Mouse (Mus musculus) telencephalon, adult 2 months (tissue): ENCODE results near the gene Rpl28.

ENCODE experiments used
- DNase-seq: peaks from one replicate; pipeline ENCODE4 v3.0.0-alpha.2; 2011; ENCODE audit warnings: low read depth, low spot score

Gene Rpl28

DNA sequence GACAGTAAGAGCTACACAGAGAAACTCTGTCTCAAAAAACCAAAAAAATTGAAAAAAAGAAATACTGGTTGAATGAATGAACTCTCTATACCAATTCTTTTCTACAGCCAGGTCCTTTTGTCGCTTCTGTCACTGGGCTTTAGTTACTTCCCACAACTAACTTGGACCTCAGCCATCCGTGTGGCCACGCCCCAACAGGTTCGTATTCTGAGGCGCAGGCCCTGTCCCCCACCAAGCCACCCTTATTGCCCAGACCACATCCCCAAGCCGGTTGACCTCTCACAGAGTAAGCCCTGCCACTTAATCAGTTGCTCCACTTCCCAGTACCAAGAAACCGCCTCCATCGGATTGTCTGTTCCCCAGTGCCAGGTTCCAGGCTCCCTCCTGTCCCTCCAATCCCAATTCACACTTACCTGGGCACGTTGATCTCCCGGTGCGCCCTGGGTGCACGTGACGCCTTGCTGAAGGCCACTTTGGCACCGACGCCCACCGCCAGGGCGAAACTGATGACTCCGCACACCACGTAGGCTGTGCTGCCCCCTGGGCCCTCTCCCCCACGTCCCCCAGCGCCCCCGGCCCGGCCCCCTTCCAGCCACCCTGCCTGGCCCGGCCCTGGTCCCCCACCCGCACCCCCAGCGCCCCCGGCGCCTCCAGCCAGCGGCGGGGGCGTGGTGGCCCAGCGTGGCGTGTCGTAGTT, 43.1 kb downstream of the Rpl28 start:
- no peak for DNase-seq

DNA sequence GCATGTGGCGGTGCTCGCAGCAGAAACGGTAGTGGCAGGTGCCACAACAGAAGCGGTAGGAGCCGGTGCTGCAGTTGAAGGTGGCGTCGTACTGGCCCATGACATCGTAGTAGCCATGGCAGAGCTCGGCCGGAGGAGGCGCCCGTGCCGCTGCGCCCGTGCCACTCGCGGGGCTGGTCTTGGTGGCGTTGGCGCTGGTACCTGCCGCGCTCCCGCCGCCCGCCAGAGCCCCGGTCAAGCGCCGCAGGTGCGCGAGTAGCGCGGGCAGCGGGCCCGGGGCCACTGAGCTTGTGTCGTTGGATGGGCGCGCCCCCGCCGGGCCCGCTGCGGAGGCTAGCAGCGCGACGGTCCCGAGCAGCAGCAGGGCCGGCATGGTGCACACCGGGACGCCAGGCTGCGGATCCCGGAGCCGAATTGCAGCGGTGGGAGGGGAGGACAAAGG, 43.7 kb downstream of the Rpl28 start:
- no peak for DNase-seq

DNA sequence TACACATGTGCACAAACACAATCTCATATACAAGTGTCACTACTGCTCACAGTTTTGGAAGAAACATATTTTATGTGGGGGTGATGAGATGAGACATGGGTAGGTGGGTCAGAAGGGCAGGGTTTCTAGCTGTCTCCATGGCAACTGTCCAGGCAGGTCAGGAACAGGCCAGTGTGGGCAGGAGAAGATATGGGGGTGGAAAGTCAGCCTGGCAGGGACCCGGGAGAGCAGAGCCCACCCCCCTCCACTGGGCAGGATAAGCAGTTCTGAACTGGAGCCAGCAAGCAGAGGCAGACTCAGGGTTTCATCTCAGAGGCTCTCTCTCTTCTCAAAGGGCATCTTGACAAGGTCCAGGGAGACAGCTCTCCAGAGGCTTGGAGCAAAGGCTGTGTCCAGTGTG, 45.0 kb downstream of the Rpl28 start:
- no peak for DNase-seq

DNA sequence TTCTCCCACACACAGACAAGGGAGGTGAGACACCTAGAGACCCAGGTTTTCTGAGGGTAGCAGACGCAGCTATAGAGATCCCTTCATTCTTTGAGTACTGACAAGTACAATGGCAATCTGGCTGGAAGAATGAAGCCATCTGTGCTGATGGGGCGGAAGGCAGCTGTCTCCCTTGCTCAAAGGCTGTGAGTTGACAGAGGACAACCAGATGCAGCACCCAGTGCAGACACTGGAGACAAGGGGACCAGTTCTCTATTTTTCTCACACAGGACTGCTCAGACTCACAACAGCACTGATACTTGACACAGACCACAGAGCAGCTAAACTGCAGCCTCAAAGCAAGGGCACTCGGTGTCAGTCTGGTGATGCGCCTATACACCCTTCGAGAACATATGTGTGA, 49.4 kb downstream of the Rpl28 start:
- peak; percentile 44 for DNase-seq

DNA sequence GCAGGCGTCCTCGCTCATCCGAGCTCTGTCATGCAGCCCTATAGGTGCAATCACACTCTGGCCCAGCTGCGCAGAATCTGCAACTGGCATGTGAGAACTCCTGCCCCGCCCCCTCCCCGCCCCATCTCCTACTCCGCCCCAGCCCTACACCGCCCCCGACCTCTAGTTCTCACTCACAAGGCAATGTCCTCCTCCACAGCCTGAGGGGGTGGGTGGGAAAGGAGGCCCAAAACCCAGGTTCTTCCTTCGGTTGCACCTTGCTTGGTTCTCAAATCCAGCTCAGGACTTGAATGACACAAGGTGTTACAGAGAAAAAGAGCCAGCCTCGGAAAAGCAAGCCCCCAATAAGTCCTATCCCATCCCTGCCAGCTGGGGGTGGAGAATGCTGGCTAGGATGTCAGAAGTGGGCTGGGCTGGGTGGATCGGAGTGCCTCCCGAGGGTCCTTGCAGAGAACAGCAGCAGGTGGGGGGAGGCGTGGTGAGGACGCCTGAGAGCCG, 50.0 kb downstream of the Rpl28 start:
- peak; percentile 50 for DNase-seq

DNA sequence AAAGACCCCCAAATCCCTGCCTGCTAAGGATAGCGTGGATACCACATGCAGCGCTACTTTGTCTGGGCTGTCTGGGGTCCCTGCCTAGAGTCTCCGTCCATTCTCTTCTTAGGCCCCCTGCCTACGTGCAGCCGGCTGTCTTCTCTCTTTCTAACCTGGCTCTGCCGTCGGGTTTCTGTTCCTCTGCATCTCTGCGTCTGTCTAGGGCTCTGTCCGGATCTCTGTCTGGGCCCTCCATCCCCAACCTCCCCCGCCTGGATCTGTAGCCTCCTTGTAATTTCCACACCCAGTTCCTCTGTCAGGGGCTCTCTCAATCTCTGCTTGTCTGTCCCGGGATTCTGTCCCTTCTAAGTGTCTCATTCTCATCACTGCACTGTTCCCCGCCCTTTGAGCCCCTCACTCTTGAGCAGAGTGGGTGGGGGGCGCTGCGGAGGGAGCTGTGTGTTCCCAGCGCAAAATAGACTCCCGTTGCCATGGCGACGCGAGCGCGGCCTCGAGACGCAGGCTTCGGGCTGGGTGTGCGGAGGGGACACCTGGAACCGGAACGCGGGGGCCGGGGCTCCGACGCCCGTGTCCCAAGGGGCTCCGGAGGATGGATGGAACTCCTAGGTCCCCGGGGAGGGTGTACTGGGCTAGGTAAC, 51.0 kb downstream of the Rpl28 start:
- peak; percentile 67 for DNase-seq

DNA sequence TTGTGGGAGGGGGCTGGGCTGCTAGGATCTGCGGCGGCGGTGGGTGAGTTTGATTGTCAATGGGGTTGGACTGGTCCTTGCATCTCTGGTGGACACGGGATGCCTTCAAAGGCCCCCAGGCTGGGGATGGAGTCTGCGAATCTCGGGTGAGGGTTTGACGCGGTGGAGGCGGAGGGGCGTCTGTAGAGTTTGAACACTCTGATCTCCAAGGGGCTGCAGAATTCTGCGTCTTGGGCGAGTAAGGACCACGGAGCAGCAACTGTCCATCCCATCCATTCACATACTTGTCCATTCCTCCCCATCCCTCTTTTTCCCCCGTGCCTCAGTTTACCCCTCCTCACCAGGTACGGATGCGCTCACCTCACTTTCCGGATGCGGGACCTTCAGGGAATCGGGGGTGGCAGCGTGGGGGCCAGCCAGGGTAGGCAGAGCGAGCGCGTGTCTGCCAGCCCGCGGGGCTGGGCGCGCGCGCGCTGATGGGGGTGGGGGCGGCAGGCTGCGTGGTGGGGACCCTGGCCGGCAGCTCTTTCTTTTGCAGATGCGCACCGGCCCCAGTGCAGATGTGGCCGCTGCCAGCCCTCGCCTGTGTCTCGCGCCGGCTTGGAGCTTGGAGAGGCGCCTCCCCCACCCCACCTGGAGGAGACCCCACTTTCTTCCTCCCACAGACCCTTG, 51.7 kb downstream of the Rpl28 start, which contains the start of gene Shisa7:
Gene Shisa7 (minus strand): TSS at position 452 of the 672 bp plus-strand sequence.
- no peak for DNase-seq
